Mouse (Mus musculus) heart, embryonic 14.5 days (tissue): ENCODE results near the gene Atg4b. TPM values are rescaled to one million over a fixed set of nuclear protein-coding genes. Genes with fewer than 3 reads are reported as not detected.
"Not testable (repeated sequence)": the region's sequence is repeated elsewhere in the genome, so short reads cannot be mapped to it uniquely, and the experiment has no call there.

Experiments used
- ATAC-seq: fragments of 200-750 bp; cut with Nextera tagmentation; 2 replicates; pipeline ENCODE4 v1.8.0; 2017; ENCODE audit warnings: low read depth, moderate TSS enrichment; ENCODE audit not compliant: insufficient number of reproducible peaks, insufficient read depth, low FRiP score
- H3K27ac ChIP-seq, 2 experiments: fragments of 200-500 bp in 1 of 2; fragments of 300-500 bp in 1 of 2; sonication (generic) in 1 of 2; replicated peaks in 1 of 2; 2 replicates each; pipeline ENCODE4 v1.5.1; 2012 to 2014; ENCODE audit warnings: low read depth in 2 of 2, low read length in 2 of 2, control low read depth in 1 of 2, mild to moderate bottlenecking in 1 of 2, mixed read lengths in 1 of 2; ENCODE audit not compliant: control insufficient read depth in 1 of 2, insufficient read depth in 1 of 2
- H3K27me3 ChIP-seq: fragments of 300-500 bp; sonication (generic); 2 replicates; pipeline ENCODE4 v1.6.1; 2014; ENCODE audit warnings: mild to moderate bottlenecking, low read length, control low read depth; ENCODE audit not compliant: control insufficient read depth, insufficient read depth
- H3K36me3 ChIP-seq: fragments of 300-500 bp; sonication (generic); 2 replicates; pipeline ENCODE4 v1.6.1; 2014; ENCODE audit warnings: mild to moderate bottlenecking, control low read depth, low read length, mixed read lengths; ENCODE audit not compliant: control insufficient read depth, insufficient read depth
- H3K4me1 ChIP-seq, 2 experiments: fragments of 200-500 bp in 1 of 2; fragments of 300-500 bp in 1 of 2; sonication (generic) in 1 of 2; 2 replicates each; pipeline ENCODE4 v1.6.1; 2012 to 2014; ENCODE audit warnings: low read length in 2 of 2, control low read depth in 1 of 2, mixed read lengths in 1 of 2; ENCODE audit not compliant: control insufficient read depth in 2 of 2, insufficient read depth in 2 of 2
- H3K4me2 ChIP-seq: fragments of 300-500 bp; sonication (generic); 2 replicates; pipeline ENCODE4 v1.6.1; 2014; ENCODE audit warnings: mild to moderate bottlenecking, low read length
- H3K4me3 ChIP-seq, 2 experiments: fragments of 200-500 bp in 1 of 2; fragments of 300-500 bp in 1 of 2; sonication (generic) in 1 of 2; 2 replicates each; pipeline ENCODE4 v1.5.1; 2012 to 2014; ENCODE audit warnings: low read length in 2 of 2, mild to moderate bottlenecking in 2 of 2, control low read depth in 1 of 2, low read depth in 1 of 2, moderate library complexity in 1 of 2; ENCODE audit not compliant: control insufficient read depth in 1 of 2, insufficient read depth in 1 of 2
- H3K9ac ChIP-seq: fragments of 300-500 bp; sonication (generic); 2 replicates; pipeline ENCODE4 v1.6.1; 2014; ENCODE audit warnings: mild to moderate bottlenecking, low read length
- H3K9me3 ChIP-seq: fragments of 300-500 bp; sonication (generic); 2 replicates; pipeline ENCODE4 v1.6.1; 2016; ENCODE audit warnings: low read length, control low read depth; ENCODE audit not compliant: control insufficient read depth
- WGBS: fragments of 180-500 bp; shearing (Covaris S2); extraction: QIAGEN DNeasy Blood & Tissue Kit; methylation state at CpG from one replicate; pipeline ENCODE4 v1.1.7; 2014; 5-methylcytosine and 5-hydroxymethylcytosine counted together
- polyA plus RNA-seq: library from polyadenylated mRNA; unstranded; fragments of >200 nt; fragmentation: Nextera tagmentation; extraction: Ambion mirVana; gene quantifications from 2 replicates; pipeline ENCODE4 v1.2.1, GENCODE M21; 2014

Gene Atg4b
- polyA plus RNA-seq, 1 experiment from 2014 or later, result 63.5 TPM

DNA sequence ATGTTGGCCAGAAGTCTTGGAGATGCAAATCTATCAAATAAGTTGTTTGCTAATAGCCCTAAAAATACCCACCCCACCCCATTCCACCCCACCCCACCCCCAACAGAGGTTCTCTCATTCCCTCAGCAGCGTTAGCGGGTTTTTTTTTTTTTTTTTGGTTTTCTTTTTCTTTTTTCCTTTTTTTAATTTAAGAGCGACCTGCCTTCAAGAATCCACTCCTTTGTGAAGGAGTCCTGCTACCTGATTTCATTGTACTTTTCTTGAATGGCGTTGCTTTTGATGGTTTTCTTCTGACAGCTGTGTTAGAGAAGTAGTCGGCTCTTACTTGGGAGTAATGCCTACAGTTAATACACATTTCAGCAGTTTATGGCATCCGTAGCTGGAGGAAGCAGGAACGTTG is 4.3 kb downstream of the Atg4b start:
- H3K4me1 ChIP-seq, result peaks cover 0 to 18% of the 10 kb centered on the region in 2 experiments; a peak in 3 of 4 replicates
- no peak for ATAC-seq
- no peak overlapping the region; a peak in 1 of 4 replicates for H3K27ac ChIP-seq
- H3K9me3 ChIP-seq, result no peaks in the 10 kb centered on the region
- H3K36me3 ChIP-seq, result peaks cover 1% of the 10 kb centered on the region
- peak overlapping the region; percentile 91 for H3K9ac ChIP-seq
- peak overlapping the region; percentile 69 for H3K4me2 ChIP-seq
- peak overlapping the region; percentile 62 to 83; a peak in 3 of 4 replicates for H3K4me3 ChIP-seq
- WGBS, result 32% methylated on average over 7 of the region's 7 CpGs
- H3K27me3 ChIP-seq, result no peaks in the 10 kb centered on the region

DNA sequence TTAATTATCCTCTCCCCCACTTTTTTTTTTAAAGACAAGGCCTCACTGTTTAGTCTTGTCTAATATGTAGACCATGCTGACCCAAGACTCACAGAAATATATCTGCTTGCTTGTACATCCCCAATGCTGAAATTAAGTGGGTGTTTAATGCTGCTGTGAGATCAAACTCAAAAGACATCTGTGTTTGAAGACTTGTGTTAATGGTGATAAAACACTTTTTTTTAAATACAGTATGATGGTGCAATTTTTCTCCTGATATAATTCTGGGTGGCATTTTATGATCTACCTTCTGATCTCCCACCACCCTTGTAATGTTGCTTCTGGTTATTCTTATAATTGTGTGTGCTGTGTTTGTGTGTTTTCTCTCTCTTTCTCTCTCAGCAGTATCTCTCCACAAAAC is 4.9 kb downstream of the Atg4b start:
- no peaks in the 10 kb centered on the region for H3K27me3 ChIP-seq
- no peak overlapping the region for H3K9ac ChIP-seq
- no peak overlapping the region for H3K4me3 ChIP-seq
- no peaks in the 10 kb centered on the region for H3K9me3 ChIP-seq
- no peaks in the 10 kb centered on the region for H3K36me3 ChIP-seq
- no peak overlapping the region for H3K27ac ChIP-seq
- H3K4me2 ChIP-seq, result peak overlapping the region; percentile 69; the same call in 1 of the 2 replicates
- peaks cover 0 to 18% of the 10 kb centered on the region in 2 experiments; a peak in 3 of 4 replicates for H3K4me1 ChIP-seq
- ATAC-seq, result no peak

DNA sequence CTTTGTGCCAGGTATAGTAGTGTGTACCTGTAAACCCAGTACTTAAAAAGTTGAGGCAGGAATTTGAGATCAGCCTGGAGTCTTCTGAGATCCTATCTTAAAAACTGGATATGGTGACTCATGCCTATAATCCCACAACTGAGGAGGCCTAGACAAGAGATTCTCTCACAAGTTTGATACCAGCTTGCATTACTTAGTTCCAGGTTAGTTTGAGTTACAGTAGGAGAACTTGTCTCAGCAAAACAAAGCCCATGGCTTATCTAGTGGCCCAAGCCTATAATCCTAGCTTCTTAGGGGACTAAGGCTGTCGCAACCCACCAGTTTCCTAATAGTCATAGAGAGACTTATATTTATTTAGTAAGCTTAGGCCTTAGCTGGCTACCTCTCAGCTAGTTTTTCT is 8.8 kb downstream of the Atg4b start:
- Histone ChIP-seq H3K9ac (no peak overlapping the region), H3K4me3 (no peak overlapping the region), H3K4me1 (peaks cover 0 to 12% of the 10 kb centered on the region in 2 experiments; a peak in 2 of 4 replicates), H3K27me3 (no peaks in the 10 kb centered on the region), H3K36me3 (no peaks in the 10 kb centered on the region), H3K4me2 (no peak overlapping the region), H3K9me3 (no peaks in the 10 kb centered on the region), H3K27ac (no peak overlapping the region)
- ATAC-seq, result no peak
- WGBS, result 85% methylated on average over 1 of the region's 1 CpGs

DNA sequence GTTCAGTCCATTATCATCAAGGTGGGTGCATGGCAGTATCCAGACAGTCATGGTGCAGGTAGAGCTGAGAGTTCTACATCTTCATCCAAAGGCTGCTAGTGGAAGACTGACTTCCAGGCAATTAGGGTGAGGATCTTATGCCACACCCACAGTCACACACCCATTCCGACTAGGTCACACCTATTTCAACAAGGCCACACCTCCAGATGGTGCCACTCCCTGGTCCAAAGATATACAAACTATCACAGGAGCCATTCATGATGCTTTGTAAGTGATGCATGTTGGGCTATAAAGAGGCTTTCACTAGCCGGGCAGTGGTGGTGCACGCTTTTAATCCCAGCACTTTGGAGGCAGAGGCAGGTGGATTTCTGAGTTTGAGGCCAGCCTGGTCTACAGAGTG is 12.2 kb downstream of the Atg4b start:
- not testable (repeated sequence) for H3K9me3 ChIP-seq, ATAC-seq, H3K4me1 ChIP-seq, H3K27ac ChIP-seq, H3K36me3 ChIP-seq, H3K9ac ChIP-seq, H3K4me3 ChIP-seq, H3K4me2 ChIP-seq, H3K27me3 ChIP-seq
- 90% methylated on average over 3 of the region's 3 CpGs for WGBS

DNA sequence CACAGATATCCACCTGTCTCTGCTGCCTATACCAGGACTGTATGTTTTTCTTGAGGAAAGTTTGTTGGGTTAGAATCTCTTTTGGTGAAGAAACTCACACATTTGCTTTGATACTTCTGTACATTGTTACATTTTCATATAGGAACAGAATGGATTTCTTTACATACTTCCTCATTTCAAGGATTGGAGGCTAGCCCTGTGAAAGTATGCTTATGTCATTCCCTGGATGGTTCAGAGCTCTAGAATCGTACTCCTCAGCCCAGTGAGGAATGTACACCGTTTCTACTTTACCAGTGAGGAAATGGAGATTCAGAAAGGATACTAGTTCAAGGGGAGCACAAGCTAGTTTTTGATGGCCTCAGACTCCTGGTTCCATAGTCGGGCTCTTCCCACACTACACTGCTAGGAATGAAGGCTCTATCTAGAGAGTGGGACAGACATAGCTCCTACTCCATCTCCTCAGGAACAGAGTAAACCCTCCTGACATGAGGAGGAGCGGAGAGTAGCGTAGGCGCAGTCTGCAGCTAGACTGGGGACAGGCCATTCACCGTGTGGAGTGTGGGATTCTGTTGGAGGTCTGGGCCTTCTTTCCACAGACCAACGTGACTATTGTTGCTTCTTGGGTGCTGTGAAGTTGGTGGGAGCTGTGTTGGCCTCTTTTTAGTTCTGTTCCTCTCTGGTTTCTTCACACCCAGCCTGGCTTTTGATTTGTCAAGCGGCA is 13.7 kb downstream of the Atg4b start:
- no peak overlapping the region for H3K4me3 ChIP-seq
- H3K27me3 ChIP-seq, result no peaks in the 10 kb centered on the region
- no peaks in the 10 kb centered on the region for H3K9me3 ChIP-seq
- H3K4me2 ChIP-seq, result no peak overlapping the region
- no peak overlapping the region for H3K9ac ChIP-seq
- 89% methylated on average over 9 of the region's 9 CpGs for WGBS
- no peaks in the 10 kb centered on the region for H3K4me1 ChIP-seq
- peaks cover 21% of the 10 kb centered on the region for H3K36me3 ChIP-seq
- no peak overlapping the region for H3K27ac ChIP-seq
- no peak for ATAC-seq

DNA sequence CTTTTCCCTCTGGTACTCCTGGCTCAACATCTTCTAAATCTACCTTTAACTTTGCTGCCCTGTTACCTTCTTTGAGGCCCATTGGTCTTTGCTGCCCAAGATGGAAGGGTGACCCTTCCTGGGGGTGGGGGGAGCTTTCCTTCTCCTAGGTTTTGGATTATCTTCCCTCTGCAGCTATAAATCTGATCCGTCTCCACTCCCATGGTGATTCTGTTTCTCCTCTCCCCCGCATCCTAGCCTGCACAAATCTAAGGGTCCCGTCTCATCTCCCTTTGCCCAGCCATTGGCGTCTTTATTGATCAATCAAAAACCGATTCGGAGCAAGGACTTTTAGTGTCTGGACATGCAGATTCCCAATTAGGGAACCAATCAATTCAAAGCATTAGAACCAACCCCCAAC is 16.3 kb downstream of the Atg4b start:
- no peak overlapping the region for H3K4me3 ChIP-seq
- no peak overlapping the region for H3K4me2 ChIP-seq
- no peaks in the 10 kb centered on the region for H3K9me3 ChIP-seq
- H3K27me3 ChIP-seq, result no peaks in the 10 kb centered on the region
- H3K36me3 ChIP-seq, result peaks cover 24% of the 10 kb centered on the region
- no peak overlapping the region for H3K9ac ChIP-seq
- H3K27ac ChIP-seq, result no peak overlapping the region
- no peaks in the 10 kb centered on the region for H3K4me1 ChIP-seq
- ATAC-seq, result no peak
- 97% methylated on average over 6 of the region's 6 CpGs for WGBS

GRCm38 (mm10) chr1:93769901-93770300 is 18.6 kb downstream of the Atg4b start:
- H3K9me3 ChIP-seq, result no peaks in the 10 kb centered on the region
- H3K27me3 ChIP-seq, result no peaks in the 10 kb centered on the region
- no peak overlapping the region for H3K9ac ChIP-seq
- ATAC-seq, result no peak
- no peak overlapping the region for H3K4me3 ChIP-seq
- H3K4me2 ChIP-seq, result no peak overlapping the region
- H3K4me1 ChIP-seq, result no peaks in the 10 kb centered on the region
- peaks cover 43% of the 10 kb centered on the region for H3K36me3 ChIP-seq
- no peak overlapping the region for H3K27ac ChIP-seq
- 85% methylated on average over 3 of the region's 3 CpGs for WGBS

- Histone ChIP-seq H3K4me1 (no peaks in the 10 kb centered on the region), H3K4me2 (no peak overlapping the region), H3K27me3 (no peaks in the 10 kb centered on the region), H3K27ac (no peak overlapping the region), H3K36me3 (peaks cover 82% of the 10 kb centered on the region), H3K9me3 (no peaks in the 10 kb centered on the region), H3K9ac (no peak overlapping the region), H3K4me3 (no peak overlapping the region)
- WGBS, result 98% methylated on average over 5 of the region's 5 CpGs
- ATAC-seq, result no peak
Observed at GRCm38 (mm10) chr1:93776686-93777085, 25.4 kb downstream of the Atg4b start.
